Mouse (Mus musculus) megakaryocyte, adult 5-6 weeks (primary cell): ENCODE measurements around the gene Specc1. TPM values are rescaled to one million over a fixed set of nuclear protein-coding genes. Genes with fewer than 3 reads are reported as not detected.

Experiments
- total RNA-seq, 2 experiments: library from RNA; stranded (forward) in 1 of 2; stranded (reverse) in 1 of 2; fragments of 153-499, 151-499 nt in 1 of 2; fragments of 221-1000, 200-1000 nt in 1 of 2; gene quantifications; 2 replicates each; pipeline versions ENCODE4 v1.2.3 to v1.2.4; 2015 to 2017

The Specc1 gene
- total RNA-seq, 2 experiments from 2014 or later: 23.9 to 54.5 TPM

Other genes starting within 250 kb of the Specc1 start
- not detected in 2 replicates for gene Slc5a10, start 235.9 kb upstream of the Specc1 start, total RNA-seq (2015)
- gene Slc5a10, start 235.9 kb upstream of the Specc1 start, total RNA-seq (2017): not detected in 2 replicates
- 30.4 and 36.2 TPM in 2 replicates for gene Prpsap2, start 194.7 kb upstream of the Specc1 start, total RNA-seq (2015)
- 40.9 and 45.3 TPM in 2 replicates for gene Prpsap2, start 194.7 kb upstream of the Specc1 start, total RNA-seq (2017)
- gene Ulk2, start 101.7 kb upstream of the Specc1 start, total RNA-seq (2015): 17.5 and 22.7 TPM in 2 replicates
- 16.5 and 19.8 TPM in 2 replicates for gene Ulk2, start 101.7 kb upstream of the Specc1 start, total RNA-seq (2017)
- gene Akap10, start 26.5 kb upstream of the Specc1 start, total RNA-seq (2015): 37.5 and 42.9 TPM in 2 replicates
- 45.5 and 47.9 TPM in 2 replicates for gene Akap10, start 26.5 kb upstream of the Specc1 start, total RNA-seq (2017)